Mouse (Mus musculus): ENCODE results near the gene Osbpl5. TPM values are rescaled to one million over a fixed set of nuclear protein-coding genes. Genes with fewer than 3 reads are reported as not detected.

Gene Osbpl5
- polyA plus RNA-seq, 1 experiment from 2014 or later: 12.9 TPM

GRCm38 (mm10) chr7:143709395-143709794, 47.4 kb downstream of the Osbpl5 start:
- Histone ChIP-seq H3K9ac (ENCODE audit: low read length) (no peak overlapping the region), H3K36me3 (ENCODE audit: control insufficient read depth, insufficient read depth, low read length) (no peaks in the 10 kb centered on the region; the same call in 1 of the 2 replicates)

GRCm38 (mm10) chr7:143706697-143707438, 49.9 kb downstream of the Osbpl5 start:
- Histone ChIP-seq H3K27ac (ENCODE audit: low read depth, low read length) (no peak overlapping the region), H3K4me3 (ENCODE audit: low read depth, low read length) (no peak overlapping the region), H3K4me1 (replicated peaks; ENCODE audit: control insufficient read depth, insufficient read depth, low read length) (no peaks in the 10 kb centered on the region), H3K9me3 (ENCODE audit: control insufficient read depth, low read length) (no peaks in the 10 kb centered on the region), H3K27me3 (ENCODE audit: control insufficient read depth, insufficient read depth, low read length) (no peaks in the 10 kb centered on the region), H3K9ac (ENCODE audit: low read length) (no peak overlapping the region), H3K36me3 (ENCODE audit: control insufficient read depth, insufficient read depth, low read length) (no peaks in the 10 kb centered on the region; the same call in 1 of the 2 replicates), H3K4me2 (ENCODE audit: low read depth, low read length, severe bottlenecking) (no peak overlapping the region)
- WGBS: 36% methylated on average over 7 of the region's 7 CpGs
- DNase-seq (ENCODE audit: low spot score) (peak; percentile 94), ATAC-seq (replicated peaks; ENCODE audit: low FRiP score) (peak; percentile 49)

More at GRCm38 (mm10) chr7:143709395-143709794, 47.4 kb downstream of the Osbpl5 start:
- 83% methylated on average over 7 of the region's 7 CpGs for WGBS
- Histone ChIP-seq H3K4me3 (ENCODE audit: low read depth, low read length) (no peak overlapping the region), H3K27me3 (ENCODE audit: control insufficient read depth, insufficient read depth, low read length) (no peaks in the 10 kb centered on the region), H3K27ac (ENCODE audit: low read depth, low read length) (no peak overlapping the region), H3K4me2 (ENCODE audit: low read depth, low read length, severe bottlenecking) (no peak overlapping the region), H3K4me1 (replicated peaks; ENCODE audit: control insufficient read depth, insufficient read depth, low read length) (no peaks in the 10 kb centered on the region), H3K9me3 (ENCODE audit: control insufficient read depth, low read length) (no peaks in the 10 kb centered on the region)
- DNase-seq (ENCODE audit: low spot score) (no peak), ATAC-seq (replicated peaks; ENCODE audit: low FRiP score) (no peak)

GRCm38 (mm10) chr7:143696140-143696539, 60.6 kb downstream of the Osbpl5 start:
- DNase-seq (ENCODE audit: low spot score) (no peak), ATAC-seq (replicated peaks; ENCODE audit: low FRiP score) (no peak)
- WGBS: 64% methylated on average over 2 of the region's 2 CpGs
- H3K27me3 ChIP-seq (ENCODE audit: control insufficient read depth, insufficient read depth, low read length): no peaks in the 10 kb centered on the region
- no peak overlapping the region for H3K9ac ChIP-seq (ENCODE audit: low read length)
- no peak overlapping the region for H3K4me2 ChIP-seq (ENCODE audit: low read depth, low read length, severe bottlenecking)
- no peaks in the 10 kb centered on the region for H3K36me3 ChIP-seq (ENCODE audit: control insufficient read depth, insufficient read depth, low read length)
- H3K9me3 ChIP-seq (ENCODE audit: control insufficient read depth, low read length): no peaks in the 10 kb centered on the region
- no peak overlapping the region for H3K4me3 ChIP-seq (ENCODE audit: low read depth, low read length)
- H3K4me1 ChIP-seq (replicated peaks; ENCODE audit: control insufficient read depth, insufficient read depth, low read length): no peaks in the 10 kb centered on the region
- H3K27ac ChIP-seq (ENCODE audit: low read depth, low read length): no peak overlapping the region

- no peak overlapping the region for H3K9ac ChIP-seq (ENCODE audit: low read length)
- no peak overlapping the region for H3K27ac ChIP-seq (ENCODE audit: low read depth, low read length)
- H3K36me3 ChIP-seq (ENCODE audit: control insufficient read depth, insufficient read depth, low read length): no peaks in the 10 kb centered on the region
- H3K27me3 ChIP-seq (ENCODE audit: control insufficient read depth, insufficient read depth, low read length): no peaks in the 10 kb centered on the region
- H3K4me3 ChIP-seq (ENCODE audit: low read depth, low read length): no peak overlapping the region
- ATAC-seq (replicated peaks; ENCODE audit: low FRiP score): no peak
- H3K4me1 ChIP-seq (replicated peaks; ENCODE audit: control insufficient read depth, insufficient read depth, low read length): no peaks in the 10 kb centered on the region
- H3K4me2 ChIP-seq (ENCODE audit: low read depth, low read length, severe bottlenecking): no peak overlapping the region
- 90% methylated on average over 7 of the region's 7 CpGs for WGBS
- no peak for DNase-seq (ENCODE audit: low spot score)
- no peaks in the 10 kb centered on the region for H3K9me3 ChIP-seq (ENCODE audit: control insufficient read depth, low read length)
Measured at GRCm38 (mm10) chr7:143694550-143694949, 62.2 kb downstream of the Osbpl5 start.

- H3K9ac ChIP-seq (ENCODE audit: low read length): no peak overlapping the region
- no peaks in the 10 kb centered on the region for H3K27me3 ChIP-seq (ENCODE audit: control insufficient read depth, insufficient read depth, low read length)
- H3K4me2 ChIP-seq (ENCODE audit: low read depth, low read length, severe bottlenecking): no peak overlapping the region
- no peak overlapping the region for H3K27ac ChIP-seq (ENCODE audit: low read depth, low read length)
- ATAC-seq (replicated peaks; ENCODE audit: low FRiP score) (no peak), DNase-seq (ENCODE audit: low spot score) (no peak)
- no peaks in the 10 kb centered on the region for H3K36me3 ChIP-seq (ENCODE audit: control insufficient read depth, insufficient read depth, low read length)
- 91% methylated on average over 12 of the region's 12 CpGs for WGBS
- H3K4me1 ChIP-seq (replicated peaks; ENCODE audit: control insufficient read depth, insufficient read depth, low read length): no peaks in the 10 kb centered on the region
- H3K4me3 ChIP-seq (ENCODE audit: low read depth, low read length): no peak overlapping the region
- no peaks in the 10 kb centered on the region for H3K9me3 ChIP-seq (ENCODE audit: control insufficient read depth, low read length)
Measured at GRCm38 (mm10) chr7:143692746-143693510, 63.9 kb downstream of the Osbpl5 start.

GRCm38 (mm10) chr7:143691909-143692308, 64.9 kb downstream of the Osbpl5 start:
- WGBS: 97% methylated on average over 4 of the region's 4 CpGs
- Histone ChIP-seq H3K27ac (ENCODE audit: low read depth, low read length) (no peak overlapping the region), H3K27me3 (ENCODE audit: control insufficient read depth, insufficient read depth, low read length) (no peaks in the 10 kb centered on the region), H3K36me3 (ENCODE audit: control insufficient read depth, insufficient read depth, low read length) (no peaks in the 10 kb centered on the region), H3K9me3 (ENCODE audit: control insufficient read depth, low read length) (no peaks in the 10 kb centered on the region), H3K9ac (ENCODE audit: low read length) (no peak overlapping the region), H3K4me1 (replicated peaks; ENCODE audit: control insufficient read depth, insufficient read depth, low read length) (no peaks in the 10 kb centered on the region), H3K4me3 (ENCODE audit: low read depth, low read length) (no peak overlapping the region), H3K4me2 (ENCODE audit: low read depth, low read length, severe bottlenecking) (no peak overlapping the region)
- DNase-seq (ENCODE audit: low spot score) (no peak), ATAC-seq (replicated peaks; ENCODE audit: low FRiP score) (no peak)

- WGBS: 90% methylated on average over 5 of the region's 5 CpGs
- no peaks in the 10 kb centered on the region for H3K9me3 ChIP-seq (ENCODE audit: control insufficient read depth, low read length)
- DNase-seq (ENCODE audit: low spot score) (no peak), ATAC-seq (replicated peaks; ENCODE audit: low FRiP score) (no peak)
- no peaks in the 10 kb centered on the region for H3K4me1 ChIP-seq (replicated peaks; ENCODE audit: control insufficient read depth, insufficient read depth, low read length)
- no peak overlapping the region for H3K27ac ChIP-seq (ENCODE audit: low read depth, low read length)
- H3K4me2 ChIP-seq (ENCODE audit: low read depth, low read length, severe bottlenecking): no peak overlapping the region
- H3K36me3 ChIP-seq (ENCODE audit: control insufficient read depth, insufficient read depth, low read length): no peaks in the 10 kb centered on the region
- H3K27me3 ChIP-seq (ENCODE audit: control insufficient read depth, insufficient read depth, low read length): no peaks in the 10 kb centered on the region
- H3K9ac ChIP-seq (ENCODE audit: low read length): no peak overlapping the region
- H3K4me3 ChIP-seq (ENCODE audit: low read depth, low read length): no peak overlapping the region
Measured at GRCm38 (mm10) chr7:143691181-143691580, 65.6 kb downstream of the Osbpl5 start.

- Histone ChIP-seq H3K9ac (ENCODE audit: low read length) (no peak overlapping the region), H3K4me2 (ENCODE audit: low read depth, low read length, severe bottlenecking) (no peak overlapping the region), H3K4me3 (ENCODE audit: low read depth, low read length) (no peak overlapping the region), H3K9me3 (ENCODE audit: control insufficient read depth, low read length) (no peaks in the 10 kb centered on the region), H3K36me3 (ENCODE audit: control insufficient read depth, insufficient read depth, low read length) (no peaks in the 10 kb centered on the region), H3K27ac (ENCODE audit: low read depth, low read length) (no peak overlapping the region), H3K4me1 (replicated peaks; ENCODE audit: control insufficient read depth, insufficient read depth, low read length) (0 out of 2 replicates have a peak, but pooled peaks cover 2% of the 10 kb centered on the region), H3K27me3 (ENCODE audit: control insufficient read depth, insufficient read depth, low read length) (no peaks in the 10 kb centered on the region)
- 87% methylated on average over 4 of the region's 4 CpGs for WGBS
- ATAC-seq (replicated peaks; ENCODE audit: low FRiP score) (no peak), DNase-seq (ENCODE audit: low spot score) (no peak)
Measured at GRCm38 (mm10) chr7:143689946-143690345, 66.8 kb downstream of the Osbpl5 start.
